Mouse (Mus musculus): ENCODE data around the gene Tcte3.
"Not testable (repeated sequence)": the region's sequence is repeated elsewhere in the genome, so short reads cannot be mapped to it uniquely, and the experiment has no call there.

Tcte3 gene

DNA sequence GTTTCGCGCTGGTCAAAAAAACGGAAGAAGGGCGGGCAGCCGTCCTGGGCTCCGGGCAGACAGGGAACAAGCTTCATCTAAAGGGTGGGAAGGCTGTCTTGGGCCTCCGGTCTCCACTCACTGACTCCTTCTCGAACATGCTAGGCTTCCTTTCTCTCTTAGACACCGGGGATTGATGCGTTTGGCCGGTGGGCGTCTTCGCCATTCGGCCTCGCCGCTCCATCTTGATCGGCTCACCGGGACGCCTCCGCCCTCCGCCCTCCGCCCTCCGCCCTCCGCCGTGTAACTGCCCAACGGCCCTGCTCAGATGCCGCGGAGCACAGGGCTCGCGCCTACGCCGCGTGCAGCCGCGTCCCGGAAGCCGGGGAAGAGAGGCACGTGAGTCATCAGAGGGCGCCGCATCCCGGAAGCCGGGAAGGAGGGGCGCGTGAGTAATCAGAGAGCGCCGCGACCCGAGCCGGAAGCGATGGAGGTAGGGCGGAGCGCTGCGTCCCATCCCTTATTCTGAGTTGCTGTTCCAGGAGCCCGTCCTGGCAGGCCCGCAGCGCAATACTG lies at the start of gene Tcte3, which contains the start of the genes Ermard and Gm3448:
TSS of gene Tcte3 (minus strand) at position 314 of the 555 bp plus-strand sequence.
TSS of gene Ermard (plus strand) at position 34 of the 555 bp plus-strand sequence.
TSS of gene Gm3448 (minus strand) at position 363 of the 555 bp plus-strand sequence.
- peak; percentile 31 for DNase-seq

GRCm38 (mm10) chr17:15088591-15089001 lies 47.3 kb upstream of the Tcte3 start:
- DNase-seq, result no peak

DNA sequence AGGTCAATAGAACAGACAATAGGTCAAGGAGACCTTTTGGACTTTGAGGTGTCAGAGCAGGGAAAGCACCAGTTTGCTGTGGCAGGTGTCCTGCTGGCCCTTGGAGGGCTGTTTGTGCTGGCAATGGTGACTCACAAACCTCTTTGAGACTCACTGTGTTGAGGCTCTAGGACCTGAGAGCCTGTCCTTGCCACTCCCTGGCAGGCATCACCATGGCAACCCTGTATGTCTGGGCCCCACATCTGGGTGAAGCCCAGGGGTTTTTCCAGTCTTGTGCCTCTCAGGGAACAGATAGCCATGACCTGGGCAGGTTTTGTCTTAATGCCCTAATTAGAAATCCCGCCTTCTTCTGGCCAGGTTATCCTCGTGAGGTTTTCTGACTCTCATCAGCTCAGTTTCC lies 46.9 kb upstream of the Tcte3 start:
- no peak for DNase-seq

DNA sequence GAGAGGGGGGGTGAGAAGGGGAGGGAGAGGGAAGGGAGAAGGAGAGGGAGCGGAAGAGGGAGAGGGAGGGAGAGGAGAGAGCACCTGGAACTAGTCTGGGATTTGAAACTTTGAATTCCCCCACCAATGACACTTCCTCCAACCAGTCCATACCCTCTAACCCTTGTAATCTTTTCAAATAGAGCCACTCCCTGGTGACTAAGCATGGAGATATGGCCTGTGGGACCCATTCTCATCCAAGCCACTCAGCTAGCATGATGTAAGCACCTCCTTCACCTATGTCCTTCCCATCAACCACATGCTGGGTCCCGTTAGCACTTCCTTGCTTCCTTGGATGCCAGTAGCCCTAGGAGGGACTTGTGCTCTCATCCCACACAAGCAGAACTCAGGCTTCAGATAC lies 43.7 kb upstream of the Tcte3 start:
- no peak for DNase-seq

DNA sequence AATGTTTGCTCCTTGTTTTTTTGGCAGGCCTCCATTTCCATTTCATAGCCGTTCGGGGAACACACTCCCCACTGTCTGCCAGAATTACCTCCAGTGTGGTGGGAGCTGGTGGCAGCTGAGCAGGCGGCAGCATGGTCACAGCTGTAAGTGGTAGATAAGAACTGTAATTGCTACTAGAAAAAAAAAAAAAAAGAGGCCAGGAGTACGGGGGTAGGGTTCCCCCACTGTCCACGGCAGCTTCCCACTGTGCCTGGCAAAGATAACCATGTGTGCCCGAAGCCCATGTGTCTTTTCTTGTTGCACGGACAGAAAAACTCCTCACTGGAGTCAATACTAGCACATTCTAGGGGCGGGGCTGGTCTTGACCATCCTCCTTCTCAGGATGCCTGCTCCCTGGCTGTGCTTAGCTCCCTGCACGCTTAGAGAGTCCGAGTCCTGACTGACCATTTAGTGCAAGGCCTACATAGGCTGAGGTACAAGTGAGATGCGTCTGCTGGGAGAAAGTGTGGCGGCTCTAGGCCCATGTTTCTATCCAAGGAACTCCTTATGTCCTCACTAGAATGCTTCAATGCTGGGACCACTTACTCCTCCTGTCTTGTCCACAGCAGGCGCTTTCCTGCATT lies 43.0 kb upstream of the Tcte3 start:
- DNase-seq, result no peak

DNA sequence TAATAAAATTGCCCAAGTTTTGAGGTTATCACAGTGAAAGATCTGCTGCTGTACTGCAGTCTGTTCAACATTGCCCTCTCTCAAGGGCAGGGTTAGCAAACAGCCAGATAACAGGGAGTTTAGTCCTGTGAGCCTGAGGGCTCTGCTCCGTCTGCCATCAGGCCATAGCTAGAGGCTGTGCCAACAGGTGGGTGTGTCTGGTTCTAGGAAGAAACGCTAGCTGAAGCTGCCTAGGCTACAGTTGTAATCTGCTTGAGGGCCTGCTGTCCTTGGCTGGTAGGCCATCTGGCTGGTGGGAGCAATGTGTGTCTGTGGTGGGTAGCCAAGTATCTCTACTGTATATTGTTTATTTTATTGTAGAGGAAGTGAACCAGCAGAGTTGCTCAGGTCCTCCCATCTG lies 36.2 kb upstream of the Tcte3 start:
- no peak for DNase-seq

DNA sequence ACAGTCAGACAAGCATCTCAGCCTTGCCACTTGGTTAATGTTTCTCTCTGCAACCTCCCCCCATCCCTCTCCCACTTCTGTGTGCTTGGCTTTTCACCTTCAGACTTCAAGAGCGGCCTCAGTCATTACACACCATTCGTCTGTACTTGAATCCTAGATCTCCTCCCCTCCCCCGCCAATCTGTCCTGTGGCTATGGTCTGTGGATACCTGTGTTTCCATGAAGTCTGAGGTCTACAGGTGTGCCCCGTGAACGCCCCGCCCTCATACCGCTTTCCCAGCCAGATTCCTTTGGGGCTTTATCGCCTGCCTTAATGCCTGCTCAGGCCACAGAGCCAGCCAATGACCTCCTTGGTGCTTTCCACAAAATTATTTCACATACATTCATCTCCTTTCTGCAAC lies 33.7 kb upstream of the Tcte3 start:
- DNase-seq, result no peak

DNA sequence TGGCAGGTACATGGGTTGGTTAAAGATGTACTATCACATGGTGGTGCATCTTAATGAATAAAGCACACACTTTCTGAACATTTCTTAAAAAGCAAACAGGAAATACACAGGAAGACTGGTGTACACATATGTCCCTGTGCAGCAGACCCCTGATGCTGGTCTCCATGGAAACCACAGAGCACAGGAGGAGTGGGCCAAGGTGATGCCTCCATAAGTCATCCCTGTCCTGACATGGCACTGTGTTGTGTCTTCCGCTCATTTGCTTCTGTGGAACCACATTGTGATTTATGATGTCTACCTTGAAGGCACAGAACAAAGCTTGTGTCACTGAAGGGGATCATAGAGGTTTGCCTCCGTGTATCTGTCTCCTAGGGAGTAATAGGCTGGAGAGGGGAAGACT lies 30.9 kb upstream of the Tcte3 start:
- no peak for DNase-seq

DNA sequence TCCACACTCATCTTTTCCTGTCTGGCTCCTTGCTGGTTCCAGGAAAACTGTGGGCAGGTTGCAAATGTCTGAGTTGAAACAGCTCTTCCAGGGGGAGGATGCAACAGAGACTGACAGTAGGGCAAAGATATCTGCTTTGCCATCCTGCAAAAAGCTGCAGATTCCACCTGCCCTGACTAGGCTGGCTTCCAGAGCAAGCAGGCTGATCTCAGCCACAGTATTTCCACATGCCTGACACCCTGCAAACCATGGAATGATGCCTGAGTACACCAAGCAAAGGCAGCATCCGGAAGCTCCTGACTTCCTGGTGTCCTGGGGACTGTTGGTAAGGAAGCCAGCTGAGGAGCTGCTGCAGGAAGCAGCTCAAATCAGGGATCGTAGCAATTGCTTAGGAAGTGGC lies 27.8 kb upstream of the Tcte3 start:
- DNase-seq, result no peak

GRCm38 (mm10) chr17:15068040-15068792 lies 26.9 kb upstream of the Tcte3 start:
- DNase-seq, result no peak

GRCm38 (mm10) chr17:15066911-15067310 lies 25.6 kb upstream of the Tcte3 start:
- DNase-seq, result no peak

DNA sequence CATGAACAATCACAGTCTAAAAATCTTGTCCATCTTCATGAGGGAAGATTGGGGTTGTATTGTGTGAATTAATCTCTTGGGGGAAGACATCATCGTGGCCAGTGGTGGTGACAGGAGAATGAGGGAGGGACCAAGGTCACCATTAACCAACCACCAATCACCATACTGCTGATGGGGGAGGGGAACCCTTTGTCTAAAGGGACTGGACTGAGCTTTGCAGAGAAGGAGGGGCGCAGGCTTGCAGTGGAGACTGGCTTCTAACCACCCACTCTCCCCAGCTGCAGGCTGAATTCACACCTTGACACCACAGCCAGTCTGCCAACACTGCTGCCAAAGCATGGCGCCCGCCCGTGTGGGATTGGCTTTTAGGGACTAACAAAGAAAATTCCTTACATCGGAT lies 24.8 kb upstream of the Tcte3 start:
- no peak for DNase-seq

DNA sequence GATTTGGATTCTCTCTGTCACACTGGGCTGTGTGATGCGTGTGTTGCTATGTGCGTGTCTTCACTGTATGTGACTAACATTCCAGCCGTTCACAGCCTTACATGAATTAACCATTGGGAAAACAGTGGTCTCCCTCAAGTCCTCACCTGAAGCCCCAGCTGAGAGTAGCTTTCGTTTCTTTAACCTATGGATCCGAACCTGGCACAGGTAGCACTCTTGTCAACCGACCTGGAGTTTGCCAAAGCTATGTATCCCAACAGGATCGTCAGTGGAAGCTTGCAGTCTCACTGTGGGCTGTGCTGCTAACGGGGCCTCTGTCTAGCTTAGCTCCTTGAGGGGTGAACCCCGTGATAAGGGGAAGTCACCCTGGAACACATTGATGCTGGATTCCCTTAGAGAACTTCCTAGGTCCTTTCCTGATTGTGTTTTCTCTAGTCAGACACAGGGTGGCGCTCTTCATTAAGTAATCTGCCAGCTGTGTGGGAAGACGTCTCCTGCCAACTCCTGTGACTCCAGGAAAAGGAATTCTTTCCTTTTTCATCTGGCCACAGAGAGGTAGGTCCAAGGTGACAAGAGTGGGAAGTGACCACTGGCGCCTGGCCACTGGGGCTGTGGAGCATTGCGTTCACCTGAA lies 24.2 kb upstream of the Tcte3 start:
- peak; percentile 80 for DNase-seq

DNA sequence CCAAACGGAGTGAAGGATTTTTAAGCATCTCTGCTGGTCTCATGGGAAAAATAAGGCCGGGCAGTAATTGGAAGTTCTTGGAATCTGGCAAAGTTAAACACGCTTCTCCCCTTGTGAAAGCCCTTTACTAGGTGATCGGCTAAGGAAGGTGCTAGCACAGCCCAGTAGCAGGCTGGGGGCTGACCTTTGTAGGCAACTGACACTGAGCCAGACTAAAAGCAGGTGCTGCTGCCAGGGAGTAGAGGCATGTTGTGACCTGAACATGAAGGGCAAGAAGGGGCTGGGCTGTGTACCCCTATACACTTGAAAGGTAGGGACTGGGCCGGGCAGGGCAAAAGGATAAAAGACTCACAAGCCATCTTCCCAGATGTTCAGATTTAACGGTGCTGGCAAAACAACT lies 19.1 kb upstream of the Tcte3 start:
- peak; percentile 0 for DNase-seq

- peak; percentile 1 for DNase-seq
Observed at GRCm38 (mm10) chr17:15059646-15060045, 18.4 kb upstream of the Tcte3 start.

DNA sequence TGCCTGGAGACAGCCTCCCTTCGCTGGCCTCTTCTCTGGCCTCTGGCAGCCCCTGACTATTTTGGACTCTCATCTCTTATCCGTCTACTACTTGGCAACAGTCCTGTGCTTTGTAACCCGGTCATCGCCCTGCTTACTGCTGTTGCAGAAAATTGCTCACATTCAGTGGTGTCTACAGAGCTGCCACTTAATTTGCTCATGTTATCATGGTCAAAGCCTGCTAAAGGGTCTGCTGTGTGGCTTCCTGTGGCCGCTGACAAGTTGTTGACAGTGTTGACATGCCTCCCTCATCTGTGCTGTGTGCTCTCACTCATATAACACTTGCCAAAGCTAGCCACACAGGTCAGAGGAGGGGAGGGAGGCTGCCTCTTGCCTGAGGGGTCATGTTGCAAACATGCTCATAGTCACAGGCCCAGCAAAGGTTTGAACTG lies 16.9 kb upstream of the Tcte3 start:
- peak; percentile 59 for DNase-seq

- DNase-seq, result peak; percentile 11
Observed at GRCm38 (mm10) chr17:15055925-15056324, 14.6 kb upstream of the Tcte3 start.

DNA sequence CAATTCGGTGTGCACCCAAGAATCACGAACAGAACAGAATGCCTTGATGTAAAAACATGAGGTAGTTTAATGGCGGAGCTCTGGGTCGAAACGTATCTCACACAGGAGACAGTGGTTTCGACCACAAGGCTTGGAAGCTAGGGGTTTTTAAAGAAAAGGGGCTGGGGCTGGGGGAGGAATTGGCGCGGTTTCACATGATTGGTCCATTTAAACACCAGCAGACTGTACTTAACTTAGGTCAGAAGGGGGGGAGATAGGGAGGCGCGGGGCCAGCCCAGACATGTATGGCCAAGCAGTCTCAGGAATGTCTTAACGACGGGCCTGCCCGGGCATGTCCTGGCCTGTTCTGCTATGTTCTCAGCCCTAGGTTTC lies 12.5 kb upstream of the Tcte3 start:
- peak; percentile 1 for DNase-seq

DNA sequence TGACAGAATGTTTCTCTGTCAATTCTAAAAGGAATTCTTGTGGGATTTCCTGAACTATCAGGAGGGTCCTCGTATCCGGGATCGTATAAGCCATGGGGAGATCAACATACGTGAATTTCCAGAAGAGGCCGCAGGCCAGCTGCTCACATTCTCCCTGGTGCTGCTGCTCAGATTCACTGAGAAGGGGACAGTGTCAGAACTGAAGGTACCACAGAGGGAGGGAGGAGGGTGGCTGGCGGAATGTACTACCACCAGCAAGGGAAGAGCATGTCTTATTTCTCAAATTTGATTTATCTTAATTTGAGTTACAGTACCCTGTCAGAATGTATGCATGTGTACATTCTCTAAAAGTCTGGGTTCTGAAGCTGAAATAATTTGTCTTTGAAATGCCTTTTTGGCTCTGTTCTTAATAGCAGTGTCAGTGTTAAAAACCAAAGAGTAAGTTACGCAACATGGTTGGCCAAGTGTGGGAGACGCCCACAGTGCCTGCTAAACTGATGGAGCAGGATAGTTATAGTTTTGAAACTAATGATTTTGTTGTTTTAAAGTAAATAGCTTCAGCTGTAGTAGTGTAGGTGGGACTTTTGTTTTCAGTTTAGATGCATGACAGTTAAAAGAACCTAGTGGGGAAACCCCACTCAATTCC lies 12.0 kb upstream of the Tcte3 start:
- DNase-seq, result peak; percentile 1

GRCm38 (mm10) chr17:15052766-15053165 lies 11.5 kb upstream of the Tcte3 start:
- peak; percentile 3 for DNase-seq

- not testable (repeated sequence) for DNase-seq
Observed at GRCm38 (mm10) chr17:15050338-15050737, 9.1 kb upstream of the Tcte3 start.

DNA sequence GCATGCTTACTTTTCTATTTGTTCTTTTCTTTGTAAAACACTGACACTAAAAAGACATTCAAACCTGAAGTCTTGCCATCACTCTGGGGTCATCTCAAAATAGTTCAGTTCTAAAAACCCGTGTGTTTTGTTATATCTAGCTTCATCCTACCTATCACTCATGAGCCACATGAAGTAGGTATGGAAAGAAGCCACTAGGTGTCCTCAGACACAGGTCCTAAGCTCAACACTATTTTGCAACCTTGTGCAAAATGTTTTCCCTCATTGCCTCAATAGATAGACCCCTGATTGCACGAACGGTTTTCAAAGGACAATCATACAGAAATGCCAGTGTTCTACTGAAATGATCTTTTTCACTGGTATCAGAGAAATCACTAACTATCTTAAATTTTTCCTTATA lies 833 bp downstream of the Tcte3 start:
- DNase-seq, result not testable (repeated sequence)

- not testable (repeated sequence) for DNase-seq
Observed at GRCm38 (mm10) chr17:15031414-15031813, 9.9 kb downstream of the Tcte3 start.

Measured in lung, postnatal 10 days (tissue).